Mouse (Mus musculus): ENCODE measurements around the gene Cep89. TPM values are rescaled to one million over a fixed set of nuclear protein-coding genes. Genes with fewer than 3 reads are reported as not detected.

Gene Cep89
- polyA plus RNA-seq (2014; fragmentation: Nextera tagmentation; extraction: Ambion mirVana), result 33.4 and 33.7 TPM in 2 replicates

- ATAC-seq (replicated peaks; ENCODE audit: low FRiP score), result peak; percentile 93
- H3K27ac ChIP-seq (ENCODE audit: low read depth, low read length), result peak within 1 kb of the TSS; percentile 33
- no peaks in the 10 kb centered on the region for H3K27me3 ChIP-seq (replicated peaks; ENCODE audit: control insufficient read depth, insufficient read depth, low read length)
Measured at GRCm38 (mm10) chr7:35396542-35397168, at the start of gene Cep89, which contains the start of gene Faap24. Gene Cep89 (plus strand): TSS chr7:35397035. Gene Faap24 (minus strand): TSS chr7:35396836.

GRCm38 (mm10) chr7:35347918-35348700 is 48.7 kb upstream of the Cep89 start:
- DNase-seq (ENCODE audit: low spot score), result no peak
- Histone ChIP-seq H3K9ac (ENCODE audit: low read depth, low read length) (no peak overlapping the region), H3K27me3 (replicated peaks; ENCODE audit: control insufficient read depth, insufficient read depth, low read length) (no peaks in the 10 kb centered on the region), H3K36me3 (ENCODE audit: control insufficient read depth, insufficient read depth, low read length) (no peaks in the 10 kb centered on the region), H3K4me1 (replicated peaks; ENCODE audit: control insufficient read depth, insufficient read depth, low read length) (peaks cover 6% of the 10 kb centered on the region), H3K9me3 (ENCODE audit: control insufficient read depth, low read length) (no peaks in the 10 kb centered on the region), H3K27ac (ENCODE audit: low read depth, low read length) (no peak overlapping the region), H3K4me2 (peak overlapping the region; percentile 12; the same call in 1 of the 2 replicates), H3K4me3 (ENCODE audit: low read depth, low read length) (no peak overlapping the region)
- WGBS, result 43% methylated on average over 18 of the region's 18 CpGs
- ATAC-seq (replicated peaks; ENCODE audit: low FRiP score), result peak; percentile 53

More at GRCm38 (mm10) chr7:35396542-35397168, at the start of gene Cep89, which contains the start of gene Faap24:
- peaks cover 6% of the 10 kb centered on the region for H3K4me1 ChIP-seq (replicated peaks; ENCODE audit: control insufficient read depth, insufficient read depth, low read length)
- peak; percentile 96 for DNase-seq (ENCODE audit: low spot score)
- peak within 1 kb of the TSS; percentile 79 for H3K4me2 ChIP-seq
- peak within 1 kb of the TSS; percentile 78 for H3K9ac ChIP-seq (ENCODE audit: low read depth, low read length)
- H3K36me3 ChIP-seq (ENCODE audit: control insufficient read depth, insufficient read depth, low read length), result peaks cover 22% of the 10 kb centered on the region
- H3K9me3 ChIP-seq (ENCODE audit: control insufficient read depth, low read length), result no peaks in the 10 kb centered on the region
- H3K4me3 ChIP-seq (ENCODE audit: low read depth, low read length), result peak within 1 kb of the TSS; percentile 72
- 0% methylated on average over 28 of the region's 28 CpGs for WGBS

GRCm38 (mm10) chr7:35349022-35349421 is 47.8 kb upstream of the Cep89 start:
- no peak overlapping the region for H3K27ac ChIP-seq (ENCODE audit: low read depth, low read length)
- no peaks in the 10 kb centered on the region for H3K9me3 ChIP-seq (ENCODE audit: control insufficient read depth, low read length)
- no peak overlapping the region for H3K9ac ChIP-seq (ENCODE audit: low read depth, low read length)
- 79% methylated on average over 4 of the region's 4 CpGs for WGBS
- H3K36me3 ChIP-seq (ENCODE audit: control insufficient read depth, insufficient read depth, low read length), result no peaks in the 10 kb centered on the region
- no peak overlapping the region for H3K4me3 ChIP-seq (ENCODE audit: low read depth, low read length)
- ATAC-seq (replicated peaks; ENCODE audit: low FRiP score), result no peak
- H3K4me1 ChIP-seq (replicated peaks; ENCODE audit: control insufficient read depth, insufficient read depth, low read length), result peaks cover 6% of the 10 kb centered on the region
- no peak overlapping the region for H3K4me2 ChIP-seq
- DNase-seq (ENCODE audit: low spot score), result no peak
- H3K27me3 ChIP-seq (replicated peaks; ENCODE audit: control insufficient read depth, insufficient read depth, low read length), result no peaks in the 10 kb centered on the region

GRCm38 (mm10) chr7:35349886-35350684 is 46.8 kb upstream of the Cep89 start:
- Histone ChIP-seq H3K36me3 (ENCODE audit: control insufficient read depth, insufficient read depth, low read length) (no peaks in the 10 kb centered on the region), H3K4me2 (no peak overlapping the region; the same call in 1 of the 2 replicates), H3K4me1 (replicated peaks; ENCODE audit: control insufficient read depth, insufficient read depth, low read length) (peaks cover 6% of the 10 kb centered on the region), H3K27ac (ENCODE audit: low read depth, low read length) (peak overlapping the region; percentile 47; the same call in 1 of the 2 replicates), H3K9me3 (ENCODE audit: control insufficient read depth, low read length) (no peaks in the 10 kb centered on the region), H3K4me3 (ENCODE audit: low read depth, low read length) (no peak overlapping the region), H3K9ac (ENCODE audit: low read depth, low read length) (no peak overlapping the region), H3K27me3 (replicated peaks; ENCODE audit: control insufficient read depth, insufficient read depth, low read length) (no peaks in the 10 kb centered on the region)
- DNase-seq (ENCODE audit: low spot score), result no peak
- no peak; the same call in 1 of the 2 replicates for ATAC-seq (replicated peaks; ENCODE audit: low FRiP score)
- WGBS, result 74% methylated on average over 8 of the region's 8 CpGs

- DNase-seq (ENCODE audit: low spot score), result no peak
- WGBS, result 86% methylated on average over 3 of the region's 3 CpGs
- no peak for ATAC-seq (replicated peaks; ENCODE audit: low FRiP score)
Measured at GRCm38 (mm10) chr7:35351155-35351554, 45.7 kb upstream of the Cep89 start.

GRCm38 (mm10) chr7:35353306-35353705 is 43.5 kb upstream of the Cep89 start:
- H3K27ac ChIP-seq (ENCODE audit: low read depth, low read length), result no peak overlapping the region
- H3K4me3 ChIP-seq (ENCODE audit: low read depth, low read length), result no peak overlapping the region
- WGBS, result 93% methylated on average over 15 of the region's 15 CpGs
- no peak overlapping the region for H3K4me2 ChIP-seq
- H3K4me1 ChIP-seq (replicated peaks; ENCODE audit: control insufficient read depth, insufficient read depth, low read length), result no peaks in the 10 kb centered on the region
- no peaks in the 10 kb centered on the region for H3K9me3 ChIP-seq (ENCODE audit: control insufficient read depth, low read length)
- no peak overlapping the region for H3K9ac ChIP-seq (ENCODE audit: low read depth, low read length)
- no peaks in the 10 kb centered on the region for H3K36me3 ChIP-seq (ENCODE audit: control insufficient read depth, insufficient read depth, low read length)
- DNase-seq (ENCODE audit: low spot score), result no peak
- no peaks in the 10 kb centered on the region for H3K27me3 ChIP-seq (replicated peaks; ENCODE audit: control insufficient read depth, insufficient read depth, low read length)
- ATAC-seq (replicated peaks; ENCODE audit: low FRiP score), result no peak

More at GRCm38 (mm10) chr7:35351155-35351554, 45.7 kb upstream of the Cep89 start:
- Histone ChIP-seq H3K36me3 (ENCODE audit: control insufficient read depth, insufficient read depth, low read length) (no peaks in the 10 kb centered on the region), H3K9me3 (ENCODE audit: control insufficient read depth, low read length) (no peaks in the 10 kb centered on the region), H3K9ac (ENCODE audit: low read depth, low read length) (no peak overlapping the region), H3K4me3 (ENCODE audit: low read depth, low read length) (no peak overlapping the region), H3K27me3 (replicated peaks; ENCODE audit: control insufficient read depth, insufficient read depth, low read length) (no peaks in the 10 kb centered on the region), H3K4me2 (no peak overlapping the region), H3K27ac (ENCODE audit: low read depth, low read length) (no peak overlapping the region), H3K4me1 (replicated peaks; ENCODE audit: control insufficient read depth, insufficient read depth, low read length) (peaks cover 6% of the 10 kb centered on the region)

- no peaks in the 10 kb centered on the region for H3K9me3 ChIP-seq (ENCODE audit: control insufficient read depth, low read length)
- H3K4me2 ChIP-seq, result no peak overlapping the region
- no peak overlapping the region for H3K27ac ChIP-seq (ENCODE audit: low read depth, low read length)
- DNase-seq (ENCODE audit: low spot score) (no peak), ATAC-seq (replicated peaks; ENCODE audit: low FRiP score) (no peak)
- WGBS, result 54% methylated on average over 5 of the region's 5 CpGs
- H3K36me3 ChIP-seq (ENCODE audit: control insufficient read depth, insufficient read depth, low read length), result no peaks in the 10 kb centered on the region
- H3K4me3 ChIP-seq (ENCODE audit: low read depth, low read length), result no peak overlapping the region
- no peaks in the 10 kb centered on the region for H3K4me1 ChIP-seq (replicated peaks; ENCODE audit: control insufficient read depth, insufficient read depth, low read length)
- no peaks in the 10 kb centered on the region for H3K27me3 ChIP-seq (replicated peaks; ENCODE audit: control insufficient read depth, insufficient read depth, low read length)
- no peak overlapping the region for H3K9ac ChIP-seq (ENCODE audit: low read depth, low read length)
Measured at GRCm38 (mm10) chr7:35355303-35355872, 41.4 kb upstream of the Cep89 start.

- H3K4me1 ChIP-seq (replicated peaks; ENCODE audit: control insufficient read depth, insufficient read depth, low read length), result peaks cover 2% of the 10 kb centered on the region; the same call in 1 of the 2 replicates
- H3K27me3 ChIP-seq (replicated peaks; ENCODE audit: control insufficient read depth, insufficient read depth, low read length), result no peaks in the 10 kb centered on the region
- H3K9me3 ChIP-seq (ENCODE audit: control insufficient read depth, low read length), result no peaks in the 10 kb centered on the region
- ATAC-seq (replicated peaks; ENCODE audit: low FRiP score) (no peak), DNase-seq (ENCODE audit: low spot score) (no peak)
- 83% methylated on average over 12 of the region's 12 CpGs for WGBS
- no peak overlapping the region for H3K9ac ChIP-seq (ENCODE audit: low read depth, low read length)
- H3K27ac ChIP-seq (ENCODE audit: low read depth, low read length), result no peak overlapping the region
- H3K36me3 ChIP-seq (ENCODE audit: control insufficient read depth, insufficient read depth, low read length), result no peaks in the 10 kb centered on the region
- no peak overlapping the region for H3K4me2 ChIP-seq
- H3K4me3 ChIP-seq (ENCODE audit: low read depth, low read length), result no peak overlapping the region
Measured at GRCm38 (mm10) chr7:35357621-35358020, 39.2 kb upstream of the Cep89 start.
